Mouse (Mus musculus) thymus, adult 2 months (tissue): ENCODE data around the gene Lypd6.

Experiments
- CTCF ChIP-seq: fragments of 200-500 bp; IDR thresholded peaks from 2 replicates; pipeline ENCODE4 v1.5.1; 2012; ENCODE audit warnings: mild to moderate bottlenecking, control low read depth, low read length, moderate library complexity, borderline replicate concordance; ENCODE audit not compliant: control insufficient read depth, poor library complexity, insufficient read depth; ENCODE audit errors: extremely low read depth
- POLR2A ChIP-seq: fragments of 200-500 bp; IDR thresholded peaks from 2 replicates; pipeline ENCODE4 v1.6.1; 2012; ENCODE audit warnings: mild to moderate bottlenecking, low read length, control low read depth, moderate library complexity; ENCODE audit not compliant: control insufficient read depth, poor library complexity, insufficient read depth; ENCODE audit errors: extremely low read depth

DNA sequence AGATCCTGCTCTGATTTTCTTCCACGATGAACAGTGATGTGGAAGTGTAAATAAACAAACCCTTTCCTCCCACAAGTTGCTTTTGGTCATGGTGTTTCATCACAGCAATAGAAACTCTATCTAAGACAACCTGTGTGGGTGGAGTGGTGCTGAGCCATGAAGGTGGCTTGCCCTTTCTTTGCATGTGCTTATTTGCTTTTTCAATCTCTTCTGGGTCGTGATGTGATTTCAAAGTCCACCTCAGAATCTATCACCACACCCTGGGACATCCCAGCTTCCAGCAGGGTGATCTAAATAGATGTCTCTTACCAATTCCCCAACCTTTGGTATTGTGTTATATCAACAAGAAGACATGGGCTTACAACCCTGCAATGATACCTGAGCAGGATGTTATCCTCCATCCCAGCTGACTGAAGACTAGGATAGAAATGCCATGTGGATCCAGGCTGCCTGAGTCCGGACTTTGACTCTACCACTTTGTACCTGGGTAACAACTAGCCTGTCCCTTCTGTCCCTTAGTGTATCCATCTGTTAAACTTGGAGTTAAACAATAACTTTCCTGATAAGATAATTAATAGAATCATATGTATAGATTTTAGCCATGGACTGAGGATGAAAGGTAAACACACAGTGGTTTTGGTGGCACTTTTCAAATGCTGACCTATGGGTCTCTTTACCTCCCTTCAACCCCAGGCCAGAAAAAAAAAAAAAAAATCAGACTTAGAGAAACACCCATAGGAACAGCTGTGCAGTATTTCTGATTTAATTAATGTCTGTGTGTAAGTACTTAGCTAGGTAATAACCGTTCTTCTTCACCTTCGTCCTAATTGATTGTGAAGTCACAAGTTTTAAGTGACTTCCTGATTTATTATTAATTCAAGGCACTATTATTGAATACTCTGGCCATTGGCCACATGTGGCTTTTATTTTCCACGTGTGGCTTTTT is 83.3 kb downstream of the Lypd6 start:
- TF ChIP-seq POLR2A (no peak), CTCF (no peak)
